Mouse (Mus musculus): ENCODE data around the gene Avp. TPM values are rescaled to one million over a fixed set of nuclear protein-coding genes. Genes with fewer than 3 reads are reported as not detected.
"Not testable (repeated sequence)": the region's sequence is repeated elsewhere in the genome, so short reads cannot be mapped to it uniquely, and the experiment has no call there.

The Avp gene
- polyA plus RNA-seq, 1 experiment from 2014 or later = not detected

GRCm38 (mm10) chr2:130589761-130590160 lies 7.4 kb upstream of the Avp start:
- WGBS = 93% methylated on average over 2 of the region's 2 CpGs
- H3K4me3 ChIP-seq (replicated peaks) = no peak overlapping the region
- ATAC-seq (ENCODE audit: insufficient number of reproducible peaks, insufficient read depth, low FRiP score, low TSS enrichment, low read depth) = no peak
- no peaks in the 10 kb centered on the region for H3K4me1 ChIP-seq (replicated peaks)
- H3K36me3 ChIP-seq = peaks cover 32% of the 10 kb centered on the region
- no peak overlapping the region for H3K27ac ChIP-seq
- no peak overlapping the region for H3K4me2 ChIP-seq
- no peak overlapping the region for H3K9ac ChIP-seq (replicated peaks)
- peaks cover 12% of the 10 kb centered on the region; the same call in 1 of the 2 replicates for H3K27me3 ChIP-seq
- no peaks in the 10 kb centered on the region for H3K9me3 ChIP-seq

- Histone ChIP-seq H3K27ac (no peak overlapping the region), H3K4me2 (no peak overlapping the region), H3K36me3 (peaks cover 31% of the 10 kb centered on the region), H3K4me1 (replicated peaks) (no peaks in the 10 kb centered on the region), H3K9me3 (no peaks in the 10 kb centered on the region), H3K4me3 (replicated peaks) (no peak overlapping the region), H3K27me3 (peaks cover 18% of the 10 kb centered on the region), H3K9ac (replicated peaks) (no peak overlapping the region)
- no peak for ATAC-seq (ENCODE audit: insufficient number of reproducible peaks, insufficient read depth, low FRiP score, low TSS enrichment, low read depth)
- 83% methylated on average over 4 of the region's 4 CpGs for WGBS
Measured at GRCm38 (mm10) chr2:130589157-130589556, 6.8 kb upstream of the Avp start.

DNA sequence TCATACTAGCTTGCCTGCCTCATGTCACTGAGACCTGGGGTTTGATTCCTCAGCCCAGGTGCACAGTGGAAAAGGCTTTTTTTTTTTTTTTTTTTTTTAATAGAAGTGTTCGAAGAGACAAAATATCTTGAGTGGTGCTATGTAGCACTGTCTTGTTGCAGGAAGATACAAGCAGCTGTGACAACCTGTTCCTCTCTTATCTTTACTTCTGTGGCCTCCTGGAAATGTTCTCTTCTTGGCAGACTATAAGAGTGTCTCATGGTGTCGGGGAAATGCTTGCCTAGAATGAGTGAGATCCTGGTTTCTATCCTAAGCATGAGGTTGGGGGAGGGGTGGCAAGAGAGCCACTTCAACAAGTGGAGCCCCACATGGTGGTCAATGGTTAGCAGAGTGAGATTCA lies 6.0 kb upstream of the Avp start:
- peaks cover 24% of the 10 kb centered on the region for H3K27me3 ChIP-seq
- no peak overlapping the region for H3K27ac ChIP-seq
- H3K4me1 ChIP-seq (replicated peaks) = no peaks in the 10 kb centered on the region
- WGBS = 76% methylated on average over 2 of the region's 2 CpGs
- H3K9ac ChIP-seq (replicated peaks) = no peak overlapping the region
- no peak for ATAC-seq (ENCODE audit: insufficient number of reproducible peaks, insufficient read depth, low FRiP score, low TSS enrichment, low read depth)
- H3K36me3 ChIP-seq = peaks cover 26% of the 10 kb centered on the region
- H3K4me3 ChIP-seq (replicated peaks) = no peak overlapping the region
- H3K4me2 ChIP-seq = no peak overlapping the region
- no peaks in the 10 kb centered on the region for H3K9me3 ChIP-seq

- H3K9ac ChIP-seq (replicated peaks) = no peak overlapping the region
- no peak overlapping the region for H3K27ac ChIP-seq
- H3K36me3 ChIP-seq = peaks cover 10% of the 10 kb centered on the region
- H3K4me2 ChIP-seq = no peak overlapping the region
- H3K27me3 ChIP-seq = peaks cover 48% of the 10 kb centered on the region
- 81% methylated on average over 6 of the region's 6 CpGs for WGBS
- no peaks in the 10 kb centered on the region for H3K9me3 ChIP-seq
- peaks cover 2% of the 10 kb centered on the region for H3K4me1 ChIP-seq (replicated peaks)
- no peak overlapping the region for H3K4me3 ChIP-seq (replicated peaks)
- ATAC-seq (ENCODE audit: insufficient number of reproducible peaks, insufficient read depth, low FRiP score, low TSS enrichment, low read depth) = no peak
Measured at GRCm38 (mm10) chr2:130586016-130586415, 3.7 kb upstream of the Avp start.

DNA sequence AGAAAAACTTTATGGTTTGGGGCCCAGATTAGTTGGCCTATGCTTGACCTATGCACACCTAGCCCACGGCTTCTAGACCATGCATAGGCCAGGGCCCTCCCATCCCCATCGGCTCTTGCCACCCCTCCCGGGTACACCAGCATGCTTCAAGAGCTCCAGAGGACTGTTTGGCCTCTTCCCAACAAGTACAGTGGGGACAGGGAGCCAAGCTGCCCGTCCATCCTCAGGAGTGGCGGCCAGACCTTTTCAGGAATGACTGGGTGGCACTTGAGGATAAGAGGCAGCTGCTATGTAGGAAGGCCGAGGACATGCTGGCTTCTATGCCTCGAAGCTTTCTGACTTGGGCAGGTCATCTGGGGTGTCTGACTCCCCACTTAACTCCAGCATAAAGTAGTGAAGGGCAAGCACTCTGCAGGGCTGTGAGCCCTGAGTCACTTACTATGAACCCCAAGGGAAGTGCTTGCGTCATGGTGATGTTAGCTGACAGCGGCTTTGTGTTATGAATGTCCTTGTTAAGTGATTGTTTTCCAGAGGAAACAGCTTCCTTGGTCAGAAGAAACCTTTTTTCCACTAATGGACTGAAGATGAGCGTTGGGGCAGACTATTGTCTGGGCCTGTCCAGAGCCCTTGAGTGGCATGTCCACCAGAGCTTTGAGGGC lies 1.7 kb upstream of the Avp start:
- H3K9ac ChIP-seq (replicated peaks) = no peak overlapping the region
- 83% methylated on average over 10 of the region's 10 CpGs for WGBS
- H3K9me3 ChIP-seq = no peaks in the 10 kb centered on the region
- no peak for ATAC-seq (ENCODE audit: insufficient number of reproducible peaks, insufficient read depth, low FRiP score, low TSS enrichment, low read depth)
- peaks cover 68% of the 10 kb centered on the region for H3K27me3 ChIP-seq
- no peak overlapping the region for H3K4me2 ChIP-seq
- peaks cover 8% of the 10 kb centered on the region for H3K4me1 ChIP-seq (replicated peaks)
- no peak overlapping the region for H3K27ac ChIP-seq
- H3K36me3 ChIP-seq = no peaks in the 10 kb centered on the region
- H3K4me3 ChIP-seq (replicated peaks) = no peak overlapping the region

GRCm38 (mm10) chr2:130581201-130581600 lies 1.2 kb downstream of the Avp start:
- Histone ChIP-seq H3K4me3 (replicated peaks) (peak overlapping the region; percentile 39), H3K9ac (replicated peaks) (0 out of 2 replicates have a peak overlapping the region, but pooled peaks have one; percentile 42), H3K27me3 (peaks cover 96% of the 10 kb centered on the region), H3K36me3 (no peaks in the 10 kb centered on the region), H3K27ac (no peak overlapping the region), H3K4me2 (peak overlapping the region; percentile 59), H3K4me1 (replicated peaks) (peaks cover 17% of the 10 kb centered on the region), H3K9me3 (no peaks in the 10 kb centered on the region; the same call in 1 of the 2 replicates)
- ATAC-seq (ENCODE audit: insufficient number of reproducible peaks, insufficient read depth, low FRiP score, low TSS enrichment, low read depth) = no peak
- WGBS = 4% methylated on average over 16 of the region's 16 CpGs

GRCm38 (mm10) chr2:130579791-130580190 lies 2.6 kb downstream of the Avp start:
- no peaks in the 10 kb centered on the region; the same call in 1 of the 2 replicates for H3K9me3 ChIP-seq
- H3K36me3 ChIP-seq = no peaks in the 10 kb centered on the region
- H3K9ac ChIP-seq (replicated peaks) = no peak overlapping the region
- ATAC-seq (ENCODE audit: insufficient number of reproducible peaks, insufficient read depth, low FRiP score, low TSS enrichment, low read depth) = no peak
- no peak overlapping the region for H3K4me2 ChIP-seq
- WGBS = 10% methylated on average over 8 of the region's 8 CpGs
- H3K4me3 ChIP-seq (replicated peaks) = no peak overlapping the region
- no peak overlapping the region for H3K27ac ChIP-seq
- peaks cover 19% of the 10 kb centered on the region for H3K4me1 ChIP-seq (replicated peaks)
- peaks cover 99% of the 10 kb centered on the region for H3K27me3 ChIP-seq

- Histone ChIP-seq H3K4me2 (no peak overlapping the region), H3K9me3 (no peaks in the 10 kb centered on the region; the same call in 1 of the 2 replicates), H3K9ac (replicated peaks) (no peak overlapping the region), H3K27me3 (peaks cover 98% of the 10 kb centered on the region), H3K36me3 (no peaks in the 10 kb centered on the region), H3K4me1 (replicated peaks) (peaks cover 19% of the 10 kb centered on the region), H3K4me3 (replicated peaks) (no peak overlapping the region), H3K27ac (no peak overlapping the region)
- no peak for ATAC-seq (ENCODE audit: insufficient number of reproducible peaks, insufficient read depth, low FRiP score, low TSS enrichment, low read depth)
- WGBS = 12% methylated on average over 11 of the region's 11 CpGs
Measured at GRCm38 (mm10) chr2:130578148-130578547, 4.2 kb downstream of the Avp start.

DNA sequence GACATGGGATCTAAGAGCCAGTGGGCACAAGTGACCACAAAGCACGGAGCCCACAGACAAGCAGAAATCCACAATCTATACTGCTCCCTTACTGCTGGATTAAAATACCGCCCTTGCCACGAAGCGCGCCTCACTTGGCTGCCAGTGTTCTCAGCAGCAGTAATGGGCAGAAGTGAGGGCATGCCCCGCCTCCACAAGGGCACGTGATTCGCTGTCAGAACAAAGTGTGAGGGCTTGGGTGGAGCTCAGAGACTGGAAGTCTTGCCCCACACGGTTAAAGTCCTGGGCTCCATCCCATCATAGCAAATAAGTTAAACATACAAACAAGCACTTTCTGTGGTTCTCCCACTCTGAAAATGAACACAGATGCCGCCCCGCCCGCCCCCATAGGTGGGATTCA lies 4.7 kb downstream of the Avp start:
- H3K36me3 ChIP-seq = no peaks in the 10 kb centered on the region
- H3K9ac ChIP-seq (replicated peaks) = no peak overlapping the region
- peak overlapping the region; percentile 7 for H3K4me2 ChIP-seq
- 5% methylated on average over 12 of the region's 12 CpGs for WGBS
- H3K4me1 ChIP-seq (replicated peaks) = peaks cover 19% of the 10 kb centered on the region
- H3K9me3 ChIP-seq = no peaks in the 10 kb centered on the region; the same call in 1 of the 2 replicates
- peak overlapping the region; percentile 35 for H3K4me3 ChIP-seq (replicated peaks)
- peaks cover 93% of the 10 kb centered on the region for H3K27me3 ChIP-seq
- ATAC-seq (ENCODE audit: insufficient number of reproducible peaks, insufficient read depth, low FRiP score, low TSS enrichment, low read depth) = no peak
- H3K27ac ChIP-seq = no peak overlapping the region

GRCm38 (mm10) chr2:130577021-130577420 lies 5.3 kb downstream of the Avp start:
- H3K4me2 ChIP-seq = peak overlapping the region; percentile 55
- no peak overlapping the region for H3K9ac ChIP-seq (replicated peaks)
- peaks cover 19% of the 10 kb centered on the region for H3K4me1 ChIP-seq (replicated peaks)
- 4% methylated on average over 9 of the region's 9 CpGs for WGBS
- H3K9me3 ChIP-seq = no peaks in the 10 kb centered on the region; the same call in 1 of the 2 replicates
- no peak for ATAC-seq (ENCODE audit: insufficient number of reproducible peaks, insufficient read depth, low FRiP score, low TSS enrichment, low read depth)
- peak overlapping the region; percentile 35 for H3K4me3 ChIP-seq (replicated peaks)
- H3K36me3 ChIP-seq = no peaks in the 10 kb centered on the region
- H3K27ac ChIP-seq = no peak overlapping the region
- H3K27me3 ChIP-seq = peaks cover 87% of the 10 kb centered on the region

DNA sequence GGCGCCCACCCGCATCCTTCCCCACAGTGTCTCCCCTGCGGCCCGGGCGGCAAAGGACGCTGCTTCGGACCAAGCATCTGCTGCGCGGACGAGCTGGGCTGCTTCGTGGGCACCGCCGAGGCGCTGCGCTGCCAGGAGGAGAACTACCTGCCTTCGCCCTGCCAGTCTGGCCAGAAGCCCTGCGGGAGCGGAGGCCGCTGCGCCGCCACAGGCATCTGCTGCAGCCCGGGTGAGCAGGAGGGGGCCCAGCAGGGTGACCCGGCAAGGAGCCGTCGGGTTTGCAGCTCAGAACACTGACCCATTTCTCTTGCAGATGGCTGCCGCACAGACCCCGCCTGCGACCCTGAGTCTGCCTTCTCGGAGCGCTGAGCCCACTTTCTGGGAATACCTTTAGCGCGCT lies 5.8 kb downstream of the Avp start:
- Histone ChIP-seq H3K27me3 (peaks cover 82% of the 10 kb centered on the region), H3K9ac (replicated peaks) (peak overlapping the region; percentile 44), H3K4me2 (peak overlapping the region; percentile 55), H3K4me3 (replicated peaks) (peak overlapping the region; percentile 35), H3K4me1 (replicated peaks) (peaks cover 19% of the 10 kb centered on the region)
- H3K27ac ChIP-seq; H3K9me3 ChIP-seq; H3K36me3 ChIP-seq; ATAC-seq (ENCODE audit: insufficient number of reproducible peaks, insufficient read depth, low FRiP score, low TSS enrichment, low read depth): not testable (repeated sequence)
- 2% methylated on average over 32 of the region's 32 CpGs for WGBS

DNA sequence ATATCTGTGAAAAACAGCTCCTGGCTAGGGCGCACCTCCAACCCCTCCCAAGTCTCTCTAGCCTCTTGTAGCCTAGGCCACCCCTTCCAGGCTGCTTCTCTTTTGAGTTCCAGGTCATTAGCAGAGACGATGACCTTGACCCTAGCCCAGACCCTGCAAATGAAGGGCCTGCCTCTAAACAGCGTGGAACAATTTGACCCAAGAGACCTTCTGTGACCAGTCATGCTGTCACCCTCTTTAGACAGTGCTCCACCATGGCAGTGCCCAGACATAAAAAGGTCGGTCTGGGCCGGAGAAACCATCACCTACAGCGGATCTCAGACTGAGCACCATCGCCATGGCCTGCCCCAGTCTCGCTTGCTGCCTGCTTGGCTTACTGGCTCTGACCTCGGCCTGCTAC lies 6.5 kb downstream of the Avp start, which contains the start of gene Oxt:
Gene Oxt (plus strand): TSS at position 301 of the 400 bp plus-strand sequence.
- no peaks in the 10 kb centered on the region; the same call in 1 of the 2 replicates for H3K9me3 ChIP-seq
- 44% methylated on average over 9 of the region's 9 CpGs for WGBS
- H3K9ac ChIP-seq (replicated peaks) = peak within 1 kb of the TSS; percentile 44

More for the DNA sequence above, 6.5 kb downstream of the Avp start, which contains the start of gene Oxt:
- peak within 1 kb of the TSS; percentile 55 for H3K4me2 ChIP-seq
- H3K27ac ChIP-seq = no peak within 1 kb of the TSS
- peak within 1 kb of the TSS; percentile 35 for H3K4me3 ChIP-seq (replicated peaks)
- ATAC-seq (ENCODE audit: insufficient number of reproducible peaks, insufficient read depth, low FRiP score, low TSS enrichment, low read depth) = no peak
- H3K4me1 ChIP-seq (replicated peaks) = peaks cover 15% of the 10 kb centered on the region
- peaks cover 76% of the 10 kb centered on the region for H3K27me3 ChIP-seq
- H3K36me3 ChIP-seq = no peaks in the 10 kb centered on the region
